Mouse (Mus musculus) retina, postnatal 7 days (tissue): ENCODE data around the gene Acoxl.
A peak's percentile ranks its signal among the peaks of the same experiment; 100 is the strongest.

Source experiments
- DNase-seq: peaks from one replicate; pipeline ENCODE4 v3.0.0-alpha.2; 2012; ENCODE audit warnings: low read depth, low spot score

The Acoxl gene

DNA sequence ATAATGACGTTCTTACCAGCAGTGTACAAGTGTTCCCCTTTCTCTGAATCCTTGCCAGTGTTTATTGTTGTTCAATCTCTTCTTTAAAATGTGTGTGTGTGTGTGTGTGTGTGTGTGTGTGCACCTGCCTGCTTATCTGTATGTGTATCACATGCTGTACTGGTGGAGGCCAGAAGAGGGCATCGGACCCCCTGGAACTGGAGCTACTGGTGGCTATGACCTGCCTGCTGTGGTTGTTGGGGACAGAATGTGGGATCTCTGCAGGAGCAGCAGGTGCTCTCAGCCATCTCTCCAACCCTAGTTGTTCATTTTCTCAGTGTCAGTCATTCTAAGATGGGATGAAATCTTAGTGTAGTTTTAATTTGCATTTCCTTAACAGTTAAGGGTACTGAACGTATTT is 98.4 kb downstream of the Acoxl start:
- DNase-seq, result no peak

GRCm38 (mm10) chr2:127939206-127939605 is 100.5 kb downstream of the Acoxl start:
- DNase-seq, result no peak

GRCm38 (mm10) chr2:127960579-127960978 is 121.9 kb downstream of the Acoxl start:
- DNase-seq, result peak; percentile 9

DNA sequence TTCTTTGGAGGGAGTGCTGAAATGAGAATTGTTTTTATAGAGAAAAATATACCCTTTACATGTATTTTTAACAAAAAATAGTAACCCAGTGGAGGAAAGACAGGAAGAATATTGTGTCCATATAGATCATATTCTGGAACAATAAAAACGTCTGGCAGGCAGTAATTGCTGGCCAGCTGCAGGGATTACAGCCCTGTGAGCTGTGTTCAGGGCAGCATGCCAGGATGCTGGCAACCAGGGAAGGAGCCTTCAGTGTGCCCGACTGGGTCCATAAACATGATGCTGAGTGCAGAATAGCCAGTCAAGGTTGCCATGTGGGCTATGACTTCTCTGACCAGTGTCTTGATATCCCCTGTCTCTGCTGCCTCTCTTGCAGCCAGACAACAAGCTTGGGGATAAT is 122.5 kb downstream of the Acoxl start:
- DNase-seq, result peak; percentile 31

DNA sequence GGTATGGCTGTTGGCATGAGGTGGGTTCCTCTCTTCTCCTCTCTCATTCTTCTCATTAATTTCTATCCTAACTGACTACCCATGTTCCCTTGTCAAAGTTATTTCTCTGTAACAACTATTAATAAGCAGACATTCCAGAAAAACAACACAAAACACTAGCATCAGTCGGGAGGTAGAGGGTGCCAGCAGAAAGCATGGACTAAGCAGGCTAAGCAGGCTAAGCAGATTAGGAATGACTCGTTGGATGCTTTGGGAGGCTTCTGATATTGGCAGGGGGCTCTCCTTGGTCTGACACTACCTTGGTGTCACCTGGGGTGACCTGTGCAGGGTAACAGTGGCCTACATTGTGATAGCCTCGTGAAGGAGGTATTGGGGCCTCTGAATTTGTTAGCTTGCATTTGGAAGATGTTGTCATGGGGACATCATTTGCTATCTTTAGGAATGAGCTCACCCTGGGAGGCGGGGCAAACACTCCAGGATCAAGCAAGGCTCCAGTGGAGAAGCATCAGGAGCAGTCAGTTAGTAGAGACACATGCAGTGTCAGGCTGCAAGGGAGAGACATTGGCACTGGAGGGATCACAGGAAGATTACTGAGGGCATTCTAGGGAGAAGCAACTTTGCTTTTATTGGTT is 123.2 kb downstream of the Acoxl start:
- peak; percentile 42 for DNase-seq

DNA sequence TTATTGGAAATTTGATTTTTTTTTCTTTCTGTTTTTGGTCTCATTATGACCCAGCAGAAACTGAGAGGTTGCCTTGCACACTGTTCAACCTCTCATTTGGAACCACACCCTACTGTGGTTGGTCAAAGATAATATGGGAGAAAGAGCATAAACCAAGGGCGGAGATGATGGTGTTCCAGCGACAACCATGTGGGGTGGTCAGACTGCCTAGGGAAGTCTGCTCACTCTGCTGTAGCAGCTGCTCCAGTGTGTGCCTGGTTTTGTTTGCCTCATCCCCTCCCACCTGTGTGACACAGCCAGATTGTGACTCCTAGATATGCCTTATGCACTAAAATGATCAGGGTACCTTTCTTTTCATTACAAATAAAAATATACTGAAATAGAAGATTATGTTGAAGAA is 130.3 kb downstream of the Acoxl start:
- no peak for DNase-seq

GRCm38 (mm10) chr2:127976276-127976675 is 137.6 kb downstream of the Acoxl start:
- peak; percentile 27 for DNase-seq

- no peak for DNase-seq
Observed at GRCm38 (mm10) chr2:127978601-127979230, 140.0 kb downstream of the Acoxl start.

DNA sequence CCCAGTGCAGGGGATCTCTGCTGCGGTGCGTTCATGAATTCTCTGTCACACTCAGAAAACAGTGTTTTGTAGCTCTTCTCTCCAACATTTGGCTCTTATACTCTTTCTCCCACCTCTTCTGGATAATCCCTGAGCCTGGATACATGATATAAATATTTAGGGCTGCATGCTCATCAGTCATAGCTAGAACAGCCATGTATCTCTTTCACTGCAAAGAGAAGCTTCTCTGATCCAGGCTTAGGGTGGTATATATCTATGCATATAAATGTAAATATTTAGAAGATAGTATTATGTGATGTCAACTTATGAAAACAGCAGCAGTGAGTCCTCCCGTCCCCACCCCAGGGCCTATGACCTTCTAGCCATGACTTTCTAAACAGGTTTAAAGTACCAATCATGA is 143.9 kb downstream of the Acoxl start:
- DNase-seq, result no peak

DNA sequence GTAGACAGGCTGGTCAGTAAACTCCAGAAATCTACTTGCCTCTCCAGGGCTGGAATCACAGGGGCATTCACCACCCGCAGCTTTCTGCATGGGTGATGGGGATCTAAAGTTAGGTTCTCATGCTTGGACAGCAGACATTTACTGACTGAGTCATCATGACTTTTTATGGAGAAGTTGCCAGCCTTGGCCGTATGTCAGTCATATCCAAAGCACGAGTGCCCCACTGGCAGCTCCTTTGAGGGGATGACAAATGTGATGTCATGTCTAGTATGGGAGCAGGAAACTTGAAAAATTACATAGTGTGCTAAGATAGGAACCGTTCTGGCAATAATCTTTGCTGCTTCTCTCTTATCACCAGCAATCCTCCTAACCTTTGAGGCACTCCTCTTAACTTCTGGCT is 144.6 kb downstream of the Acoxl start:
- no peak for DNase-seq

GRCm38 (mm10) chr2:127983981-127984380 is 145.3 kb downstream of the Acoxl start:
- DNase-seq, result no peak

DNA sequence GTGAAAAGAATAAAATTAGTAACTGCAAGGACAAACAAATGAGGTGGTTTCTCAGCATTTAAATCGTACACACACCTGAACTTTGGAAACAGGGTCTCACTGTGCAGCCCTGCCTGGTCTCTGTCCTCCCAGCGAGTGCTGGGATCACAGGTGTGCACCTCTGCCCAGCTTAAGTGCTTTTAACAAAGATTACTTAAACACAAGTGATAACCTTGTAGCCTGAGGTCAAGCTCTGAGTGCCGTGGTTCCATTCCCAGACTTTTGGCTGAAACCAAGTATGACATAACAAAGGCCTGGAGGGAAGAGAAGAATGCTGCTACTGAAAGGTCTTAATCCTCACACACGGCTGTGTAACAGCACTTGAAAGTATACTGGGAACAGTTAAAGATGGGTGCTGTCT is 149.0 kb downstream of the Acoxl start:
- no peak for DNase-seq

DNA sequence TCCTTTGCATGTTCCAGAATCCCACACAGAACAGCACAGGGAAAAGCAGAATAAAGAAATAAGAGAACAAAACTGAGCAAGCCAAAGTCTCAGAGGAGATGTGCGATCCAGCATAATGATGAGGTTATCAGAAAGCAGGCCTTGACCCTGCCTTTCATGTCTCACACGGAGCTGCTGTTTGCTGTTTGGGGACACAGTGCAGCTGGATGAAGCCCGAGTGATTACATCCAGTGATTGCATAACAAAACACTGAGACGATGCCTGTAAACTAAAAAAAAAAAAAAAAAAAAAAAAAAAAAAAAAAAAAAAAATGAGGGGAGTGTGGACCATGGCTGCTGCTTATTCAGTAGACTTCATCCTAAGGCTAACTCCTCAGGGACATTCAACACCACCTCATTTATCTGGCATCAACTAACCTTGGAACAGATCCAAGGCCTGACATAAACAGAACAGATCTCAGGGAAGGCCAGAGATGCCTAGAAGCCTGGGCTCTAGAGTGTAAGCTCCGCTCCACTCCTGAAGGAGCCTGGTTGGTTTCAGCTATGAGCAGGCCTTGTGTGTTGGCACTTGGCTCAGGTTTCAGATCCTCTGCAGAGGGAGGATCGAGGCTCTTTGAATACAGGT is 152.3 kb downstream of the Acoxl start:
- no peak for DNase-seq

GRCm38 (mm10) chr2:127991656-127992055 is 153.0 kb downstream of the Acoxl start:
- no peak for DNase-seq

DNA sequence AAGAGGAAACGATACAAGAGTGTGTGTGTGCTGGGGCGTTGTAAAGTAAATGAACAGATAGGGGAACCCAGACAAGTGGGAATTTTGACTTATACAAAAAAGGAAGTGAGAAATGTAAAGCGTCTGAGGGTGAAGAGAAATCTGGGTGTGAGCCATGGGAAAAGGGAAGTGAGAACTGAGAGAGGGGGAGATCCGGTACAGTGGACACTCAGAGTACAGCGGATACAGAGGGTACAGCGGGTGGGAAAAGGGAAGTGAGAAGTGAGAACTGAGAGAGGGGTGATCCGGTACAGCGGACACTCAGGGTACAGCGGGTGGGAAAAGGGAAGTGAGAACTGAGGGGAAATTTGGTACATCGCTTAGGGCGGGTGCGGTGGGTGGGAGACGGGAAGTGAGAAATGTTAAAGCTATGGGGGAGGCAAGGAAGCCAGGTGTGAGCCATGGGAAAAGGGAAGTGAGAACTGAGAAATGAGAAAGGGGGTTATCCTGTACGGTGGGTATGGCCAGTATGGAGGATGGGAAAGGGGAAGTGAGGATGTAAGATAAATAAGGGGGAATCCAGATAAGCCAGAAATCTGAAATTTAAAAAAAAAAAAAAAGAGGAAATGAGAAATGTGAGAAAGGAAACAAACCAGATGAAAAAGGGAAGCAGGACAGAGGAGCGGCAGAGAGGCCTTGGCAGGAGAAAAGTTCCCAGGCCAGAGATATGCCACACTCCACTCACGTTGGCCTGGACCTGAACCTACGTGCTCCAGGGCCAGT is 170.2 kb downstream of the Acoxl start:
- no peak for DNase-seq

GRCm38 (mm10) chr2:128014613-128015012 is 175.9 kb downstream of the Acoxl start:
- DNase-seq, result no peak

- DNase-seq, result no peak
Observed at GRCm38 (mm10) chr2:128015602-128016001, 176.9 kb downstream of the Acoxl start.

DNA sequence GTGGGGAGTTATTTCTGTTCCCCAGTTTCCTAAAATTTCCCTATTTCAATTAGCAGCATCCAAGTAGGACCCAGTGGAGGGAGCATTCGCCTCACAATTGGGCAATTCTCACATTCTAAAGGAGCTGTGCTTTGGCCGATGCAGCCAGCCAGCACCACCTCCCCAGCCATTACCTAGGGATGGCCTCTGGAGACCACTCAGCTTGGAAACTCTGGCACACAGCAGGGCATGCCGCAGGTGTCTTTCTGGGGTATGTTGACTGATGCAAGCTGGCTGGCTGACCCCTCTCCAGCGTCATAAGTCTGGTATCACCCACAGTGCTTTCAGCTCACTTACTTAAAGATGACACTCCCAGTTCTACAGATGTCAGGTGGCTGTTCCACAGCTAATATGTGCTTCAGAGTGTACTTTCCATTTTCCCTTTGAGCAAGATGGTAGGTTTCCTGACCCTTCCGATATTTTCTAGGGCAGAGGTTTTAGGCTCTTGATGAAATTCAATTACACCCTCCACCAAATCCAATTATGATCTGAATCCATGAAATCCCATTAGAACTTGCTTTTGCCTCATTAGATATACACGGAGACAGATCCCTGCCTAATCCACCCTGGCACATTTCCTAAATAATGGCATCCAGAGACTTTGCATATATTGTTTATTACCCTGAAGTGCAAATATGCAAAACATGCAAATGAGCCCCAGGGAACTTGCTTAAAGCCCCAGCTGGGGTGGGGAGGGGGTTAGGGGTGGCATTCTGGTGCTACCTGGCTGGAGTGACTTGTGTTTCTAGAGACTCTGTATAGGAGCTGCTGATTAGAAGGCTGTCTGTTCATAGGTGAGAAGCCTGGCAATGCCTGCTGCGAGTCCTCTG is 181.6 kb downstream of the Acoxl start:
- DNase-seq, result peak; percentile 57

DNA sequence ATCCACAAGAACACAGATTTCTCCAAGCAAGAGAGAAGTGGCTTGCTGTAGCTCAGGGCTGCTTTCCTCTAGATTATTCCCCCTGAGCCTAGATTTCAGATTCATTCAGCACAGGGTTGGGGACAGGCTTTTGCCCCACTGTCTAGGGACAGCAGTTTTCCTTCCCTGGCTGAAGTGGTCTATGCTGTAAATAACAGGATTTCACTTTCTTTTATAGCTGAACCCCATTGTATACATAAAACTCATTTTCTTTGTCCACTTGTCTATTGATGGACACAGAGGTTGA is 182.2 kb downstream of the Acoxl start:
- no peak for DNase-seq

DNA sequence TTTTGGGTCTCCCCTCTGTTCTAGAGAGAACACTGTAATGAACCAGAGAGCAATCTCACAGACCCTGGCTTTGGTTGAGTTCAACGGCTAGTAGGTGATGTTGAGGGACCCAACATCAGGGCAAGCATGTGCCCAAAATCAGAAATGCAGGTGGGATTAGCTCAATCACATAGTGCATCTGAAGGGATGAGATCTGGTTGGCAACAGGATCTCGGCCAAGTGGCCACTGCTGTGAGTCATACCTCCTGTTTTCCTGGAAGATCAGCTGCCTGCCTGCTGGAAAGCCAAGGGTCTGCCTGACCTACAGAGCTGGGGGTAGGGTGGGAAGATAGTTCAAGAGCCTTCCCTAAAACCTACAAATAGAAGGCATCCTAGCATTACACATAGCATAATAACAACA is 185.2 kb downstream of the Acoxl start:
- DNase-seq, result no peak

DNA sequence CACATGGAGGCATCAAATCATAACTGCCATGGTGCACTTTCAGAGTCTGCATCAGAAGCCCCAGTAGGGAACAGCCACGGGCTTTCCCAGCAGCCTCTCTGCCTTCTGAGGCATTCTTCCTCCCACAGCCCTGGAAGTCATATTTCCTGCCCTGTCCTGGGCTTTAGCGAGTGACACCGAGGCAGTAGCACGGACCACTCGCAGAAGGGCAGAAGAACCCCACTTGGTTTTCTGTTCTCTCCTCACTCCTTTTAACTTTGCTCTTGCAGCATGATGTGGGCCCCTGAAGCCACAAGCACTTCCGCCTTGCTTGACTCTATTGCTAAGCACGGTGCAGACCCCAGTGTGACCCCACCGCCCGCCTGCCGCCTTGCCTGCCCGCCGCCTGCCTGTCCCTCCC is 189.0 kb downstream of the Acoxl start:
- no peak for DNase-seq

- DNase-seq, result no peak
Observed at GRCm38 (mm10) chr2:128029968-128030367, 191.3 kb downstream of the Acoxl start.
